Mouse (Mus musculus) retina, embryonic 14.5 days (tissue): ENCODE results near the gene Rps6kc1.

Experiments used
- DNase-seq: peaks from one replicate; pipeline ENCODE4 v3.0.0-alpha.2; 2015; ENCODE audit warnings: low spot score

The Rps6kc1 gene

DNA sequence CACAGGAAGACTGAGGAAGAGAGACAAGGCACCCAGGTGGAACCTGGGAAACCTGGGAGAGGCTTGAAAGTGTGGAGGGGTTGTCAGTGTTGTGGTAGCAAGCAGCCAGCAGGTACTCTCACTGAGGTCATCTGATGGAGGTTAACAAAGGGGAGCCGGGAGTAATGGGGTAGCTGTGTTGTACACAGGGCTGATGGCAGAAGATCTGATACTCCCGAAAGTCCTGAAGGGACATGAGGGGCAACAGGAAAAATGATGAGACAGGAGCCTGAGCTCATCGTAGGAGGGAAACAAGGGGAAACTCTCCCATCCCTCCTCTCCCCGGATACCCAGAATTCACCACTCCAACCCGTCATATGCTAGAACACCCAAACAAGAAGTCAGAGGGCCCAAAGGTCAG, 244.2 kb downstream of the Rps6kc1 start:
- DNase-seq = no peak

- no peak for DNase-seq
Measured at GRCm38 (mm10) chr1:190665490-190665875, 246.1 kb downstream of the Rps6kc1 start.

DNA sequence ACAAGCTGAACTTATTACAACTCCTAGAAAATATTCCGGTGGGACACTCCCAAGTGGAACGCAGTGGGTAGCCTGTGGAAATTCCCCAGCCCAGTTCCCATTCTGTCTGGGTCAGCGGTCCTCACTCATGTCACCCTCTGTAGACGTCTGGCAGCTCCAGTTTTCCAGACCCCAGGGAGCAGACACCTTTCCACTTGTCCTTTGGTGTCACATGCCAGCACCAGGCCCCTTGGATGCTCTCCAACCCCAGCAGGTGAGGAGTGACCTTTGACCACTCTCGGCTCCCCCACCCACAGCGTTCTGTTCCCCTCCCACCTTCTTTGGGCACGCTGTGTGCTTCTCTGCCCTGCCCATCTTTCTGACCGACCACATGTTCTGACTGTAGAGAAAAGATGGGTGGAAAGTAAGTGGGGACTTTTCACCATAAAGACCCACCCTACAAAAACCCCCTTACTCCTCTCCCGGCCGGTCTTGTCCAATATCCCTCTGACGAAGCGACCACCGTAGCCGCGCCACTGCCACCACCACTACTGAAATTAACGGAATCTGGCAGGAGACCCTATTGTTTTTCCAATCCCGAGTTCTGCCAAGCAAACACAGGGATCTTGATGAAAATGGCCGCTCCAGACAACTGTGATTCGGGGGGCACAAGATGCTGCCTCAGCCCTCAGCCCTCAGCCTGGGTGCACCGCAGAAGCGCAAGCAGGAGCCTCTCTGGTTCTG, 246.6 kb downstream of the Rps6kc1 start:
- no peak for DNase-seq

- DNase-seq = no peak
Measured at GRCm38 (mm10) chr1:190663996-190664395, 247.6 kb downstream of the Rps6kc1 start.

- DNase-seq = no peak
Measured at GRCm38 (mm10) chr1:190662736-190663135, 248.8 kb downstream of the Rps6kc1 start.

GRCm38 (mm10) chr1:190661764-190662163, 249.8 kb downstream of the Rps6kc1 start:
- DNase-seq = peak; percentile 52

DNA sequence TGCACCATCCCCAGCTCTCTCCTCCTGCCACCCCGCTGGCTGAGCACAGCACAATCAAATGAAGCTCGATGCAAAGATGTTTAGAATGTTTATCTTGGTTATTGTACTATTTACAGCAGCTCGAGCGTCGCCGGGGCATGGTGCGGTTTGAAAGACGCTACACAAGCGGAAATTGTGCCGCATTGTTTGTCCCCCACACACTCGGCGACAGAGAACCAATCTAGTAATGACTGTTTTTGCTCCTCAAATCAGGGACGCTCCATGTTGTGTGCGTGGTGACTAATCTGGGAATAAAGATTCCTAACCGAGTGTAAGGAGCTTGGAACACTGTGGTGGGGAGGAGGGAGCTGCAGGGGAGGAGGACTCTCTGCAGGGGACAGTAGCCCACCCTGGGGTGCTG, 250.3 kb downstream of the Rps6kc1 start:
- no peak for DNase-seq

GRCm38 (mm10) chr1:190659722-190660502, 251.7 kb downstream of the Rps6kc1 start:
- DNase-seq = no peak

- DNase-seq = no peak
Measured at GRCm38 (mm10) chr1:190658266-190658665, 253.3 kb downstream of the Rps6kc1 start.

DNA sequence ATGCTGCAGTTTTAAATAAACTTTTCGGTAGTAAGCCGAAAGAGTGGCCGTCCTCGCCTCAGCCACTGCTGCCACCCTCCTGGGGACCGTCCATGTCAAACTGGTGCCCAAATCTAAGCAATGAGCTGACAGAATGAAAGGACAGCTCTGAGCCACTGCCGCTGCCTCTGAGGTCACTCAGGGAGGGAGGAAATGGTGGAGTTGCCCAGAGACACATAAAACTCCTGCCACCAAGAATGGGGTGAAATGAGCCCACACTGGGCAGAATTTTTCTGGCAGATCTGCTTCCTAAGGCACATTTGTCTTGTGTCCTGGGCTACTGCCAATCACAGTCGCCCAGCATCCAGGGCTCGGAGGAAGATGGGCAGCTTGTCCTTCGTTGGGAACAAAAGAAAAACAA, 255.5 kb downstream of the Rps6kc1 start:
- no peak for DNase-seq

DNA sequence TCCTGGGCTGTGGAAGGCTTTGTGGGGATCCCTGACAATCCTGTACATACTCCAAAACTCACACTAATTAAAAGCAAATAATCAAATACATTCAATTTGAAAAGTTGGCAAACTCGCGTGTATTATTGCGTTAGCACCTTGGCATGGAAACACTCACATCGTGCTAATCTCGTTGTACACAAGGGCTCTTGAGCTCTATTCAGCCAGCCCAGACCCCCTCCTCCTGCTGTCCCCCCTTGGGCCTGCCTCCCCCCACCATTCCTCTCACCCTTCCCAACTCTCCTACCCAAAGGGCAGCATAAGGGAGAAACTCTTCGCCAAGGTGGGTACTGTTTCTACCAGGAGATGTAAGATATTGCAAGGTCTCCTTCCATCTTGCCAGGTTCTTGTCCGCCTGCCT, 255.9 kb downstream of the Rps6kc1 start:
- DNase-seq = no peak

GRCm38 (mm10) chr1:190655081-190655480, 256.5 kb downstream of the Rps6kc1 start:
- DNase-seq = no peak

DNA sequence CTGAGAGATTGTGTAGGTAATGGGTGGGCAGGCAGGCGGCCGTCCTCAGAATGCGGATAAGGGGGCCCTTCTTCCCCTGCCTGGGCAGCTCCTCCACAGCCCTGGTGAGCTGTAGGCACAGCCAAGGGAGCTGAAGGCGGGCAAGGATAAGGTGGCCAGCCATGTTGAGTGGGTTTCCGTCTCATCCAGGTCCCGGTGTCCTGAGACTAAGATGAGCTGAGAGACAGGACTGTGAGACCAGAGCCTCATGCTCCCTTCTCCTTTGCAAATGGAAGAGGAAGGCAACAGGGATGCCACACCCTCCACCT, 256.9 kb downstream of the Rps6kc1 start:
- no peak for DNase-seq

DNA sequence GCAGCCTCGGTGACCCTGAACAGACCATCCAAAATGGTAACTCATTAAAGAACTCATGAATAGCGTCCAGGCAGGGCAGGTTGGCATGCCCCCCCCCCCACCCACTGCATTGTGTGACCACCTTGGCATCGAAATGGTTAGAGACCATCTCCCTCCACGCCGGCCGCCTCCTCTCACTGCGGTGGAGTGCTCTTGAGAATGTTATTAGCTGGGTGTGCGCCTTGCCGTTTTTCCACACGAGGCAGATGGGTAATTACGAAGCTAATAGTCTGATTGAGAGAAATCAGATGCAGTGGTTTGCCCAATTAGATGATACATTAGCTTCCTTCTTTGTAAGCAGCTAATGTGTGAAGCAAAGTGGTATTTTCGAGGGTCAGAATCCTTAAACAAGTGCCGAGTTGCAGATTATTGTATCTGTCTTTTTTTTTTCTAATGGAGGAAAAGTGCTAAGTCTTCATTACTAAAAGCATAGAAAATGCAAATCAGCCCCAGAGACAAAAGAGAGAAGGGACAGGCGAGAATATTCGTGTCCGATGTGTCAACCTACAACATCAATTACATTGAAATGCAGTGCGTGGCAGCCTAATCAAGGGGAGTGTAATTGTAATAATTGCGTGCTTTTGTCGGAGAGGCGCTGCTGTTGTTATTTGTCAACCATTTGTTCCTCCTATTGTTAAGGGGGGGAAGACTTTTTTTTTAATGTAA, 257.4 kb downstream of the Rps6kc1 start:
- peak; percentile 72 for DNase-seq

GRCm38 (mm10) chr1:190653081-190653480, 258.5 kb downstream of the Rps6kc1 start:
- DNase-seq = no peak
